Comparison of ENCODE assay signal across 20 mouse cellular contexts in the genomic region with DNA sequence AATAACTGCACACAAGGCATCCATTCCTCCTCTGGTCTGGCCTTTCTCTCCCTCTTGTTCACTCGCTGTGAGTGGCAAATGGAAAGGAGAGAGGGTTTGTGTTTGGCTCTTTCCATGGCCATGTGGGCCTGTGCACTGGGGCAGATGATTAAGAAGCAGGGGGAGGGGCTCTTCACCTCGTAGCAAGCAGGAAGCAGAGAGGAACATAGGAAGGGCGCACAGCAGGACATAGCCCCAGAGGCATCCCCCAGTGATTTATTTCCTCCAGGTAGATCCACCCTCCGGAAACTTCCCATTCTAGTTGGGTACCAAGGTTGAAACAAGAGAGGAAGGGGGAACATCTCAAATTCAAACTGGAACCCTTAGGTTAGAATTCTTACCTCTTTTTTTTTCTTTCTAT. TPM values are rescaled to one million over a fixed set of nuclear protein-coding genes. Genes with fewer than 3 reads are reported as not detected.
A peak's percentile ranks its signal among the peaks of the same experiment; 100 is the strongest.
DNase-seq lines count a peak whose midpoint lies in the region; ATAC-seq and TF ChIP-seq lines count a peak whose summit lies in the region.
"Had no signal": no experiment of that assay in that cellular context is flagged by ENCODE, and none has a peak within 500 bp of the region (broad histone marks: within the 10 kb centered on the region; RNA-seq: fewer than 3 reads in every experiment).

No protein-coding gene starts in this region.

- no peak overlapping the region for H3K9ac ChIP-seq in embryonic facial prominence, embryonic 13.5 days
- H3K9ac ChIP-seq in neural tube, embryonic 11.5 days (ENCODE audit: low read length): no peak overlapping the region
- H3K9ac ChIP-seq in stomach, postnatal 0 days (ENCODE audit: low read length): no peak overlapping the region
- no peak overlapping the region for H3K9ac ChIP-seq in hindbrain, embryonic 16.5 days (ENCODE audit: low read depth, low read length)
- H3K9ac ChIP-seq: forebrain, embryonic 13.5 days; limb, embryonic 13.5 days; liver, embryonic 14.5 days; lung, embryonic 14.5 days; midbrain, embryonic 12.5 days had no signal

- no peaks in the 10 kb centered on the region; the same call in 1 of the 2 replicates for H3K36me3 ChIP-seq in embryonic facial prominence, embryonic 13.5 days
- no peaks in the 10 kb centered on the region for H3K36me3 ChIP-seq in embryonic facial prominence, embryonic 10.5 days (replicated peaks)
- no peaks in the 10 kb centered on the region for H3K36me3 ChIP-seq in neural tube, embryonic 11.5 days (ENCODE audit: control insufficient read depth, insufficient read depth, low read length)
- H3K36me3 ChIP-seq in stomach, postnatal 0 days (ENCODE audit: control insufficient read depth, insufficient read depth, low read length): no peaks in the 10 kb centered on the region
- no peaks in the 10 kb centered on the region for H3K36me3 ChIP-seq in hindbrain, embryonic 16.5 days (ENCODE audit: control insufficient read depth, insufficient read depth, low read length)
- H3K36me3 ChIP-seq: heart, embryonic 10.5 days; limb, embryonic 13.5 days; midbrain, embryonic 12.5 days had no signal

- no peak for TF ChIP-seq EP300 in stomach, postnatal 0 days (optimal IDR thresholded peaks at IDR 0.05)

- H3K27ac ChIP-seq in embryonic facial prominence, embryonic 13.5 days: no peak overlapping the region
- no peak overlapping the region for H3K27ac ChIP-seq in embryonic facial prominence, embryonic 10.5 days (replicated peaks)
- H3K27ac ChIP-seq in neural tube, embryonic 11.5 days (ENCODE audit: low read depth, low read length): no peak overlapping the region
- no peak overlapping the region for H3K27ac ChIP-seq in stomach, postnatal 0 days (replicated peaks)
- no peak overlapping the region for H3K27ac ChIP-seq in hindbrain, embryonic 16.5 days (ENCODE audit: low read depth, low read length)
- H3K27ac ChIP-seq: forebrain, embryonic 13.5 days; heart, embryonic 10.5 days; limb, embryonic 13.5 days; liver, embryonic 14.5 days; midbrain, embryonic 12.5 days had no signal

- peaks cover 13% of the 10 kb centered on the region for H3K4me1 ChIP-seq in embryonic facial prominence, embryonic 13.5 days
- H3K4me1 ChIP-seq in embryonic facial prominence, embryonic 10.5 days: peaks cover 17% of the 10 kb centered on the region
- H3K4me1 ChIP-seq in neural tube, embryonic 11.5 days (ENCODE audit: control insufficient read depth, insufficient read depth, low read length): no peaks in the 10 kb centered on the region; the same call in 1 of the 2 replicates
- H3K4me1 ChIP-seq in stomach, postnatal 0 days (replicated peaks; ENCODE audit: control insufficient read depth, insufficient read depth): no peaks in the 10 kb centered on the region
- H3K4me1 ChIP-seq in hindbrain, embryonic 16.5 days (ENCODE audit: control insufficient read depth, insufficient read depth, low read depth, low read length): peaks cover 8% of the 10 kb centered on the region

- no peaks in the 10 kb centered on the region for H3K9me3 ChIP-seq in embryonic facial prominence, embryonic 13.5 days
- H3K9me3 ChIP-seq in embryonic facial prominence, embryonic 10.5 days: no peaks in the 10 kb centered on the region
- no peaks in the 10 kb centered on the region for H3K9me3 ChIP-seq in neural tube, embryonic 11.5 days (ENCODE audit: control insufficient read depth, low read length)
- H3K9me3 ChIP-seq in stomach, postnatal 0 days (ENCODE audit: control insufficient read depth, low read length): no peaks in the 10 kb centered on the region
- no peaks in the 10 kb centered on the region for H3K9me3 ChIP-seq in hindbrain, embryonic 16.5 days (ENCODE audit: control insufficient read depth, low read length)
- H3K9me3 ChIP-seq: forebrain, embryonic 13.5 days; heart, embryonic 10.5 days; limb, embryonic 13.5 days; midbrain, embryonic 12.5 days had no signal

- no peak overlapping the region for H3K4me3 ChIP-seq in embryonic facial prominence, embryonic 13.5 days
- H3K4me3 ChIP-seq in embryonic facial prominence, embryonic 10.5 days: no peak overlapping the region
- H3K4me3 ChIP-seq in neural tube, embryonic 11.5 days (ENCODE audit: low read depth, low read length): no peak overlapping the region
- H3K4me3 ChIP-seq in stomach, postnatal 0 days (ENCODE audit: low read depth, low read length): no peak overlapping the region
- H3K4me3 ChIP-seq in hindbrain, embryonic 16.5 days (ENCODE audit: low read length): no peak overlapping the region
- H3K4me3 ChIP-seq: forebrain, embryonic 13.5 days; heart, embryonic 10.5 days; limb, embryonic 13.5 days; midbrain, embryonic 12.5 days had no signal

- ATAC-seq in embryonic facial prominence, embryonic 13.5 days (ENCODE audit: insufficient number of reproducible peaks, insufficient read depth, low FRiP score, low TSS enrichment, low read depth): no peak
- ATAC-seq in neural tube, embryonic 11.5 days (ENCODE audit: insufficient read depth, low FRiP score, low TSS enrichment): 0 out of 2 replicates have a peak, but pooled peaks have one; percentile 38
- no peak for ATAC-seq in stomach, postnatal 0 days (ENCODE audit: low FRiP score, low TSS enrichment)
- ATAC-seq in hindbrain, embryonic 16.5 days: no peak
- ATAC-seq: forebrain, embryonic 13.5 days; intestine, postnatal 0 days had no signal

- H3K4me2 ChIP-seq in embryonic facial prominence, embryonic 13.5 days: peak overlapping the region; percentile 16
- H3K4me2 ChIP-seq in neural tube, embryonic 11.5 days (ENCODE audit: low read depth): no peak overlapping the region
- peak overlapping the region; percentile 20; the same call in 1 of the 2 replicates for H3K4me2 ChIP-seq in stomach, postnatal 0 days (replicated peaks; ENCODE audit: low read depth)
- no peak overlapping the region for H3K4me2 ChIP-seq in hindbrain, embryonic 16.5 days (ENCODE audit: low read length)
- H3K4me2 ChIP-seq: forebrain, embryonic 13.5 days; lung, embryonic 14.5 days; midbrain, embryonic 12.5 days had no signal

- 42% methylated on average over 4 of the region's 4 CpGs for WGBS in embryonic facial prominence, embryonic 13.5 days
- 48% methylated on average over 4 of the region's 4 CpGs for WGBS in embryonic facial prominence, embryonic 10.5 days
- WGBS in neural tube, embryonic 11.5 days: 31% methylated on average over 4 of the region's 4 CpGs
- WGBS in stomach, postnatal 0 days: 69% methylated on average over 4 of the region's 4 CpGs
- WGBS in hindbrain, embryonic 16.5 days: 40% methylated on average over 4 of the region's 4 CpGs

- no peak for DNase-seq in embryonic facial prominence, embryonic 10.5 days (ENCODE audit: low spot score)
- no peak for DNase-seq in neural tube, embryonic 11.5 days (ENCODE audit: low spot score)
- DNase-seq in neural tube, embryonic 10.5 days (ENCODE audit: extremely low spot score, low spot score): no peak
- peak; percentile 56 for DNase-seq in ZHBTc4 (ENCODE audit: low read depth, low spot score)
- no peak for DNase-seq in stomach, postnatal 0 days (ENCODE audit: low spot score)
- DNase-seq in cerebellum, postnatal 14 days: no peak
- DNase-seq: adrenal gland, postnatal 14 days; cerebellum, adult 2 months; kidney, postnatal 4 days; lung, embryonic 14.5 days; right cerebral cortex, adult 18-20 months; right cerebral cortex, postnatal 4 days had no signal

- peaks cover 38% of the 10 kb centered on the region for H3K27me3 ChIP-seq in embryonic facial prominence, embryonic 13.5 days
- peaks cover 68% of the 10 kb centered on the region for H3K27me3 ChIP-seq in embryonic facial prominence, embryonic 10.5 days (replicated peaks; ENCODE audit: low read depth, poor library complexity, severe bottlenecking)
- H3K27me3 ChIP-seq in neural tube, embryonic 11.5 days (ENCODE audit: control insufficient read depth, insufficient read depth, low read length): peaks cover 21% of the 10 kb centered on the region
- H3K27me3 ChIP-seq in stomach, postnatal 0 days (ENCODE audit: control insufficient read depth, insufficient read depth, low read length): no peaks in the 10 kb centered on the region
- peaks cover 17% of the 10 kb centered on the region for H3K27me3 ChIP-seq in hindbrain, embryonic 16.5 days (replicated peaks; ENCODE audit: control insufficient read depth, insufficient read depth, low read length)

- TF ChIP-seq CTCF in stomach, postnatal 0 days (IDR thresholded peaks at IDR 0.05; ENCODE audit: low read depth): no peak

RNA-seq across cellular contexts. Expression of a gene that starts 2.4 kb away (rescaled TPM):
- polyA plus RNA-seq in embryonic facial prominence, embryonic 13.5 days (2015; fragmentation: Nextera tagmentation; extraction: Ambion mirVana): 26.6 and 38.3 TPM in 2 replicates
- polyA plus RNA-seq in embryonic facial prominence, embryonic 10.5 days (2016; fragmentation: Nextera tagmentation; extraction: Ambion mirVana): 0.99 and 1.8 TPM in 2 replicates
- 3.9 and 4.5 TPM in 2 replicates for polyA plus RNA-seq in neural tube, embryonic 11.5 days (2014; fragmentation: Nextera tagmentation; extraction: Ambion mirVana)
- 24.4 and 32.1 TPM in 2 replicates for polyA plus RNA-seq in stomach, postnatal 0 days (2015; fragmentation: Nextera tagmentation; extraction: Ambion mirVana)
- 7.9 and 14.8 TPM in 2 replicates for polyA plus RNA-seq in hindbrain, embryonic 16.5 days (2015; fragmentation: Nextera tagmentation; extraction: Ambion mirVana)

Comparison
In these comparisons a context has a peak if more than half of its experiments do, and no peak if none do; other contexts are left out.
1. H3K4me2 ChIP-seq: peak in embryonic facial prominence, embryonic 13.5 days (single experiment) and stomach, postnatal 0 days (single experiment); none in neural tube, embryonic 11.5 days (single experiment) and hindbrain, embryonic 16.5 days (single experiment).